Mouse (Mus musculus) CH12.LX (cell line): ENCODE data around the gene Il6ra.

Experiments
- CTCF ChIP-seq, 2 experiments: IDR thresholded peaks in 1 of 2; conservative IDR thresholded peaks in 1 of 2; 2 replicates each; pipeline ENCODE4 v1.5.1; 2011 to 2012; ENCODE audit warnings: low read depth in 2 of 2, low read length in 2 of 2, improper control_type of control experiment in 1 of 2, inconsistent platforms in 1 of 2, mild to moderate bottlenecking in 1 of 2, moderate library complexity in 1 of 2
- EP300 ChIP-seq: IDR thresholded peaks from 2 replicates; pipeline ENCODE4 v1.6.1; 2011; ENCODE audit warnings: low read length, improper control_type of control experiment
- ETS1 ChIP-seq: conservative IDR thresholded peaks from 2 replicates; pipeline ENCODE4 v1.6.1; 2012; ENCODE audit warnings: low read depth, mild to moderate bottlenecking, inconsistent platforms, low read length, improper control_type of control experiment, moderate library complexity
- MAX ChIP-seq: IDR thresholded peaks from 2 replicates; pipeline ENCODE4 v1.6.1; 2011; ENCODE audit warnings: low read length, improper control_type of control experiment
- MYC ChIP-seq: IDR thresholded peaks from 2 replicates; pipeline ENCODE4 v1.6.1; 2011; ENCODE audit warnings: low read depth, mild to moderate bottlenecking, improper control_type of control experiment, low read length
- POLR2A ChIP-seq: IDR thresholded peaks from 2 replicates; pipeline ENCODE4 v1.6.1; 2011; ENCODE audit warnings: low read depth, mild to moderate bottlenecking, improper control_type of control experiment, low read length
- SMC3 ChIP-seq: IDR thresholded peaks from 2 replicates; pipeline ENCODE4 v1.6.1; 2011; ENCODE audit warnings: low read depth, low read length, improper control_type of control experiment

- no peak for TF ChIP-seq POLR2A
- TF ChIP-seq EP300: no peak
- no peak for TF ChIP-seq SMC3
- TF ChIP-seq MAX: no peak
- TF ChIP-seq MYC: no peak
- TF ChIP-seq CTCF (conservative IDR thresholded peaks at IDR 0.05 in 1 of 2, IDR thresholded peaks at IDR 0.05 in 1 of 2; ENCODE audit: low read depth in 2 of 2, low read length in 2 of 2): no peak
- TF ChIP-seq ETS1: no peak
Measured at GRCm38 (mm10) chr3:89936495-89936894, 23.5 kb upstream of the Il6ra start.
